Mouse (Mus musculus): ENCODE data around the gene Asb18.

- TF ChIP-seq CTCF (conservative IDR thresholded peaks at IDR 0.05; ENCODE audit: low read length) (no peak), POU5F1 (IDR thresholded peaks at IDR 0.05; ENCODE audit: borderline replicate concordance, low read length) (no peak)
Observed at GRCm38 (mm10) chr1:89977261-89977660, 37.2 kb downstream of the Asb18 start.

Data from E14TG2a.4 (cell line).